Mouse (Mus musculus) embryo, embryonic 11 days (tissue): ENCODE measurements at regions not wholly inside any gene's neighbourhood (a gene's known extent, or its start where the extent isn't known, plus 50 kb on each side); places are given as distances from the start of the nearest gene placed in this dataset.
A peak's percentile ranks its signal among the peaks of the same experiment; 100 is the strongest.
"Not testable (repeated sequence)": the region's sequence is repeated elsewhere in the genome, so short reads cannot be mapped to it uniquely, and the experiment has no call there.

Experiments
- DNase-seq: peaks from one replicate; pipeline ENCODE4 v3.0.0-alpha.2; 2015

GRCm38 (mm10) chr2:78416574-78417109, 451.3 kb upstream of the Ube2e3 start:
- no peak for DNase-seq

- DNase-seq = no peak
These were observed 454.9 kb upstream of the Ube2e3 start for GRCm38 (mm10) chr2:78412985-78413384.

- no peak for DNase-seq
These were observed 457.7 kb upstream of the Cwc22 start for GRCm38 (mm10) chr2:78403890-78404289.

- DNase-seq = no peak
These were observed 453.1 kb upstream of the Cwc22 start for GRCm38 (mm10) chr2:78399236-78399635.

GRCm38 (mm10) chr2:78396924-78397323, 450.7 kb upstream of the Cwc22 start:
- no peak for DNase-seq

GRCm38 (mm10) chr2:78393090-78393489, 446.9 kb upstream of the Cwc22 start:
- no peak for DNase-seq

GRCm38 (mm10) chr2:78392425-78392824, 446.2 kb upstream of the Cwc22 start:
- no peak for DNase-seq

- DNase-seq = no peak
These were observed 441.8 kb upstream of the Cwc22 start for GRCm38 (mm10) chr2:78388001-78388400.

- no peak for DNase-seq
These were observed 435.1 kb upstream of the Cwc22 start for GRCm38 (mm10) chr2:78381234-78381633.

GRCm38 (mm10) chr2:78331736-78332475, 385.7 kb upstream of the Cwc22 start:
- no peak for DNase-seq

GRCm38 (mm10) chr2:78326091-78326490, 379.9 kb upstream of the Cwc22 start:
- DNase-seq = no peak

GRCm38 (mm10) chr2:78322216-78322965, 376.2 kb upstream of the Cwc22 start:
- no peak for DNase-seq

GRCm38 (mm10) chr2:78311766-78312491, 365.8 kb upstream of the Cwc22 start:
- no peak for DNase-seq

GRCm38 (mm10) chr2:78309361-78309760, 363.2 kb upstream of the Cwc22 start:
- no peak for DNase-seq

GRCm38 (mm10) chr2:78306897-78307296, 360.7 kb upstream of the Cwc22 start:
- DNase-seq = no peak

GRCm38 (mm10) chr2:78291665-78292064, 345.5 kb upstream of the Cwc22 start:
- DNase-seq = no peak

- DNase-seq = peak; percentile 24
These were observed 338.6 kb upstream of the Cwc22 start for GRCm38 (mm10) chr2:78284806-78285205.

- no peak for DNase-seq
These were observed 337.4 kb upstream of the Cwc22 start for GRCm38 (mm10) chr2:78283605-78284004.

- not testable (repeated sequence) for DNase-seq
These were observed 335.7 kb upstream of the Cwc22 start for GRCm38 (mm10) chr2:78281846-78282245.

GRCm38 (mm10) chr2:78280219-78280915, 334.2 kb upstream of the Cwc22 start:
- DNase-seq = no peak

- peak; percentile 27 for DNase-seq
These were observed 333.3 kb upstream of the Cwc22 start for GRCm38 (mm10) chr2:78279382-78280056.

- no peak for DNase-seq
These were observed 332.5 kb upstream of the Cwc22 start for GRCm38 (mm10) chr2:78278630-78279029.
